Mouse (Mus musculus) lung, adult 2 months (tissue): Measurements from ENCODE around the gene Id1.

ENCODE experiments used
- CTCF ChIP-seq: fragments of 200-500 bp; IDR thresholded peaks from 2 replicates; pipeline ENCODE4 v1.5.1; 2011; ENCODE audit warnings: mild to moderate bottlenecking, low read length, control low read depth; ENCODE audit not compliant: insufficient read depth
- POLR2A ChIP-seq: fragments of 200-500 bp; IDR thresholded peaks from 2 replicates; pipeline ENCODE4 v1.6.1; 2011; ENCODE audit warnings: low read depth, mild to moderate bottlenecking, control low read depth, low read length, borderline replicate concordance; ENCODE audit errors: extremely low read depth

DNA sequence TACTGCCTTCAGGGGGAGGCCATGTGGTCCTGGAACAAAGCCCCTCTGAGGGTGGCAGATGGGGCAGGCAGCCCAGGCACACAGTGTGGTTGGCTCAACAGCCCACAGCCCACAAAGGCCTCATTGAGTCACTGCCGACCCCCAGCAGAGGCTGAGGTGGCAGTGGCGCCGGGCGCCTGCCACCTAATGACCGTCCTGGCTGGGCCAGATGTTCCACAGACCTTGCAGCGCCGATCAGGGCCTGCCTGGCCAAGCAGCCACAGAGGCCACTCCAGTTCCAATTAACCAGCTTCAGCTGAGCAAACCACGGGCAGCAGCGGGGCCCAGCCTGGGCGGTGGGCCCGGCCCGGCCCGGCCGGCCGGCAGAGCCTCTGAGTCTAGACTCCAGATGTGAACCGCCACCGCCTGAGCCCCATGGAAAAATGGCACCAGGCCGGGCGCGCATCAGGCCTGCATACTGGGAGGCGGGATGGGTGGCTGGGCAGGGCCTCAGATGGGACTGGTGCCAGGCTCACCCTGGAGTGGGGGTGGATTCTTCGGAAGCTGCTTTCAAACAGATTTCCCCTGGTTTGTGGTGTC lies 30.0 kb upstream of the Id1 start:
- TF ChIP-seq CTCF = no peak
- TF ChIP-seq POLR2A = peak; percentile 57; the same call in 1 of the 2 replicates
